Mouse (Mus musculus) cerebellum, adult 2 months (tissue): ENCODE measurements around the gene Rsg1. TPM values are rescaled to one million over a fixed set of nuclear protein-coding genes. Genes with fewer than 3 reads are reported as not detected.

Source experiments
- DNase-seq, 2 experiments: peaks; one replicate each; pipeline ENCODE4 v3.0.0; 2021
- H3K27ac ChIP-seq: fragments of 200-500 bp; 2 replicates; pipeline ENCODE4 v1.5.1; 2012; ENCODE audit warnings: low read length, control low read depth, inconsistent platforms; ENCODE audit not compliant: insufficient read depth
- H3K27me3 ChIP-seq: fragments of 200-500 bp; 2 replicates; pipeline ENCODE4 v1.6.1; 2012; ENCODE audit warnings: inconsistent platforms, mild to moderate bottlenecking, low read length, moderate library complexity; ENCODE audit not compliant: control insufficient read depth, insufficient read depth
- H3K4me1 ChIP-seq: fragments of 200-500 bp; 2 replicates; pipeline ENCODE4 v1.6.1; 2011; ENCODE audit warnings: low read length; ENCODE audit not compliant: control insufficient read depth, insufficient read depth
- H3K4me3 ChIP-seq: fragments of 200-500 bp; replicated peaks from 2 replicates; pipeline ENCODE3; 2011; ENCODE audit warnings: mild to moderate bottlenecking, low read depth, low read length, control low read depth; ENCODE audit not compliant: insufficient read depth
- CTCF ChIP-seq: fragments of 200-500 bp; IDR thresholded peaks from 2 replicates; pipeline ENCODE4 v1.5.1; 2011; ENCODE audit warnings: low read depth, mild to moderate bottlenecking, control low read depth, low read length, moderate library complexity, borderline replicate concordance; ENCODE audit not compliant: insufficient read depth
- POLR2A ChIP-seq: fragments of 200-500 bp; IDR thresholded peaks from 2 replicates; pipeline ENCODE4 v1.6.1; 2011; ENCODE audit warnings: low read length, control low read depth, borderline replicate concordance; ENCODE audit not compliant: insufficient read depth
- WGBS: fragments of 180-500 bp; shearing (Covaris S2); methylation state at CpG from one replicate; pipeline ENCODE4 v1.1.7; 2018; 5-methylcytosine and 5-hydroxymethylcytosine counted together
- polyA plus RNA-seq: library from polyadenylated mRNA; depleted of rRNA; stranded (reverse); fragments of >200 nt; gene quantifications from 2 replicates; pipeline ENCODE4 v1.2.3, GENCODE M21; 2012

Rsg1 gene
- polyA plus RNA-seq, 1 experiment = 4.7 TPM

DNA sequence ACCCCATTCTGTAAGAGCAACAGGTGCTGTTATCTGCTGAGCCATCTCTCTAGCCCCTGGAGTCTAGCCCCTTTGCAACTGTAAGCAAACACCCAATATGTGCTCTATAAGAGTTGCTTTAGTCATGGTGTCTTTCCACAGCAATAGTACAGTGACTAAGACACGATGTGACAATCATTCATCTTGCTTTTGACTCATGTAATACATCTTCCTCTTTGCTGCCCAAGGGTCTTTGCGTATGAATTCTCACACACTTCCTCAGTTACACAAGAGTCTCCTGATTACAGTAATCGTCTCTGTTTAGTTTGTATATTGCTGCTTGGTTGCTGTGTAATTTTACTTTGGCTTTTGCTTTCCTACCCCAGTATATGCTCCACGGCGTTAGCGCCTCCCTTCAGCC, 31.8 kb upstream of the Rsg1 start:
- Histone ChIP-seq H3K27ac (no peak overlapping the region), H3K4me3 (no peak overlapping the region), H3K4me1 (peaks cover 4% of the 10 kb centered on the region; the same call in 1 of the 2 replicates), H3K27me3 (no peaks in the 10 kb centered on the region)
- WGBS = 98% methylated on average over 6 of the region's 6 CpGs
- TF ChIP-seq POLR2A = no peak
- no peak for TF ChIP-seq CTCF
- DNase-seq = no peak

DNA sequence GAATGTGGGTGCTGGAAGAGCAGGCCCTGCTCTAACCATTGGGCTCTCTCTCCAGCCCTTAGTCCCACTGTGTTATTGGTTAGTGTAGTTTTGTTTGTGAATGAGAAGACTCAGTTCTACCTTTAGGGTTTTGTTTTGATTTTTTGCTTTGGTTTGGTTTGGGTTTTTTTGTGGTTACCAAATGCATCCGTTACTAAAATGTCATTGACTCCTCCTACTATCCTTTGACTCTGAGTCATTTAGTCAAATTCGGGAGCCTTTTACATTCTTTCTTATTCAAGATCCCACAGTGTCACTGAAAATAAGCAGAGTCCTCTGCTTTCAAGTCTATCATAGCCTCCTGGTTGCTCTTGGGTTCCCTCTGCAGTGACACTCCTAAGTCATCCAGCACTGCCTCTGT, 29.8 kb upstream of the Rsg1 start:
- Histone ChIP-seq H3K4me3 (no peak overlapping the region), H3K27ac (no peak overlapping the region), H3K27me3 (no peaks in the 10 kb centered on the region), H3K4me1 (peaks cover 4% of the 10 kb centered on the region; the same call in 1 of the 2 replicates)
- 94% methylated on average over 2 of the region's 2 CpGs for WGBS
- DNase-seq = no peak
- TF ChIP-seq POLR2A = no peak
- TF ChIP-seq CTCF = no peak

DNA sequence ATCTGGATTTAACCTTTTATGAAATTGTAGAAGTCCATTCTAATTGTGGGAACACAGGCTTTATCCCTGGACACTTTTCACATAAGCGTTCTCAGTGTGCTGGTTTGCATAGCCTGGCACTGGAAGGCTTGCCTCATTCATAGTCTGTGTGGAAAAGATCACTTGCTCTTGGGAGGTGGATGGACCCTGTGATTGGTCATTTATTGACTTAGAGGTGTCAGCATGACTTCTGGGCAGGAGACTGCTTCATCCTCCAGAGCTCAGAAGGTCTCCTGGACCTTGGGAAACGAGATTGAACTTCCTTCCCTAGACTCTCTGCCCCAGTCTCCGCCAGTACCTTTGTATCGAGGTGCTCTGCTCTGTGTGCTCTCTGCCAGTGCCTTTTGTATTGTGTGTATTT, 29.3 kb upstream of the Rsg1 start:
- Histone ChIP-seq H3K4me3 (no peak overlapping the region), H3K27me3 (no peaks in the 10 kb centered on the region), H3K27ac (no peak overlapping the region), H3K4me1 (peaks cover 4% of the 10 kb centered on the region; the same call in 1 of the 2 replicates)
- no peak for TF ChIP-seq POLR2A
- TF ChIP-seq CTCF = no peak
- no peak for DNase-seq
- WGBS = 93% methylated on average over 4 of the region's 4 CpGs

DNA sequence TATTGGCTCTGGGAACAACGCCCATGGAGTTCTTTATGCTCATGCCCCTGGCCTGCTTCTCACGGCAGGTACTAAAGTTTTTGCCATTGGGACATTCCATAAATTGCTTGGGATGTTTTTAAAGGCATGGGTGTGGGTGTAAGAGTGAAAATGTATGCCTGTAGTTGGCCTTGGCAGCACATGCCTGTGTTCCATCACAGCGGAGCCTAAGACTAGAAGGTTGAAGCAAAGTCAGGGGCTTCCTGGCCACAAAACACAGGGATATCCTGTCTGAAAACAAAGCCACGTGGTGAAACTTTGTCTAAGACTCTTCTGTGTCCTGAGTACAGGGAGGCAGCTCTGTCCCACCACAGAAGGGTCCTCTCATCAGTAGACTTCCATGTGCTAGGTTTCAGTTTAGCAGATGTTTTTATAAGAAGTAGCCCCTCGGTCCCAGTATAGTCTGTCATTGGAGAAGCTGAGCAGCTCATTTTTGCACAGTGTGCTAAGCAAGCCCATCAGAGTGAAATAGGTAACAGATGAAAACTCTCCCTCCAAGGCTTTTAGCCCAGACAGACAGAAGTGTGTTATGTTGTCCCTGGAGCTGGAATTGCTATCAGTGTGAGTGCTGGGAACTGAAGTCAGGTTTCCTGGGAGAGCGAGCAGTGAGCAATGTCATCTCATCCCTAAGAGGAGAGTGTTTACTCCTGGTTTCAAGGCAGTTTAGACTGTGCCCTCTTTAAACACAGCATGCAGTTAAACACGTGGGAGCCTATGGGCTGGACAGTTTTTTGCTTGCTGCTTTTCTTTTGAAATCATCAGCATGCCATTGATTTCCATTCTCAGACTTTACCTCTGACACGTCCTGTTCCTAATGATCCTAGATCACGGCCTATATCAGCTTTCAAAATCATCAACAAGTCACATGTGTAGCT, 26.6 kb upstream of the Rsg1 start:
- WGBS = 79% methylated on average over 9 of the region's 9 CpGs
- H3K27me3 ChIP-seq = no peaks in the 10 kb centered on the region
- no peak overlapping the region for H3K4me3 ChIP-seq
- H3K4me1 ChIP-seq = peaks cover 4% of the 10 kb centered on the region; the same call in 1 of the 2 replicates
- no peak for DNase-seq
- H3K27ac ChIP-seq = no peak overlapping the region
- TF ChIP-seq CTCF = no peak
- TF ChIP-seq POLR2A = no peak

DNA sequence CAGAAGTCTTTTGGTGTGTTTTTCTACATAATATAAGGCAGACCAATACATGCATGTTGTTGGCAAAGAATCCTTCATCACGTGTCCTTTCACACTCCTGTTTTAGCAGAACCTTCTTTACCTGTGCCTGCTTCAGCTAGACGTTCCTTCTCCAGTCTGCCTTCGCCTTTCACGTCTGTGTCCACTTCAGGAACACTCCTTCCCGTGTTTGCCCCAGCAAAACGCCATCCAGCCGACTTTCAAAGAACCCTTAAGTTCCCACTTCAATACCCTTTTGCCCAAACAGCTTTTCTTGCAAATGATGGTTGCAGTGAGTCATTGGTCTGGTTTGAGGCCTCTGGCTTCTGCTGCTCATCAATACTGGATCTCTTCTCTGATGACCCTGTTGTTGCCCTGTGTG, 22.5 kb upstream of the Rsg1 start:
- no peaks in the 10 kb centered on the region for H3K27me3 ChIP-seq
- no peak for TF ChIP-seq POLR2A
- no peak for TF ChIP-seq CTCF
- no peaks in the 10 kb centered on the region for H3K4me1 ChIP-seq
- H3K27ac ChIP-seq = no peak overlapping the region
- 90% methylated on average over 7 of the region's 7 CpGs for WGBS
- no peak overlapping the region for H3K4me3 ChIP-seq
- DNase-seq = no peak

DNA sequence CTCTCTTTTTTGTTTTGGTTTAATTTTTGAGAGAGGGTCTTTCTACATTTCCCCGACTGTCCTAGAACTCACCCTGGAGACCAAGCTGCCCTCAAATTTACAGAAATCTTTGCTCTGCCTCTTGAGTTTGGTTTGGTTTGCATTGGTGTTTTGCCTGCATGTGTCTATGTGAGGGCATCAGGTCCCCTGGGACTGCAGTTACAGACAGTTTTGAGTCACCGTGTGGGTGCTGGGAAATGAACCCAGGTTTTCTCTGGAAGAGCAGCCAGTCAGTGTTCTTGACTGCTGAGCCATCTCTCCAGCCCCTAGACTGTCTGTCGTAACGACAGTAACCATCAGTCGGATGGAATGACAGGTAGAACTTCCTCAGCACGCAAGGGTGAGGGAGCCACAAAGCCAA, 19.2 kb upstream of the Rsg1 start:
- H3K4me1 ChIP-seq = no peaks in the 10 kb centered on the region
- TF ChIP-seq CTCF (no peak), POLR2A (no peak)
- no peak overlapping the region for H3K27ac ChIP-seq
- DNase-seq = no peak
- WGBS = 93% methylated on average over 6 of the region's 6 CpGs
- no peak overlapping the region for H3K4me3 ChIP-seq
- no peaks in the 10 kb centered on the region for H3K27me3 ChIP-seq

DNA sequence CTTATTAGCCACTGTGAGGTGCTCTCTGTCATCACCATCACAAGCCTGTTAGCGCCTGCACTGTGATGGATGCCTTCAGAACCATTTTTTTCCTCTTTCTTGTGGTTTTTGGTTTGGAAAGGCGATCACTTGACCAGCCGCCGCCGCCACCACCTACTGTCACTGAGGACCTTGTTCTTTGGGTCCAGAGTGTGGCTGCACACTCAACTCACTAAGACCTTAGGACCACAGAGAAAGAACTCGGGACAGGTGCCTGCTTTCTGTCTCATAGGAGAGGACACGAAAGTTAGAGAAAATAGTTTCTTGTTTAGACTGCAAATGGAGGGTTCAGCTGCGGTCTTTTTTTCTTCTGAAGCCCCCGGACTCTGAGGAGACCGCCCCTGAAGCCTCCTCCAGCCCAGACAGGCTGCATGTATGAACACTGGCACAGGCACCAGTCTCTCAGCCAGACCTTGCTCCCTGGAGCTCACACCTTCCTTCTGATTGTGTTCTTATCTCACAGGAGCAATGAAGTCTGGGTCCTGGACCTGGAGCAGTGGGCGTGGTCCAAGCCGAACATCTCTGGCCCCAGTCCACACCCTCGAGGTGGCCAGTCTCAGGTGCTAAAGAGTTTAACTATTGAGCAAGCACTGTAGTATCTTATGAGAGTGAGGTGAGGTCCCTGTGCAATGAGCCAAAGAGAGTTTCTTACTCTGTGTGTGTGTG, 16.6 kb upstream of the Rsg1 start:
- DNase-seq = no peak
- H3K4me1 ChIP-seq = no peaks in the 10 kb centered on the region
- H3K4me3 ChIP-seq = no peak overlapping the region
- WGBS = 97% methylated on average over 13 of the region's 13 CpGs
- no peak overlapping the region for H3K27ac ChIP-seq
- TF ChIP-seq CTCF = no peak
- no peak for TF ChIP-seq POLR2A
- no peaks in the 10 kb centered on the region for H3K27me3 ChIP-seq
